Mouse (Mus musculus): ENCODE measurements around the gene Stom.

DNA sequence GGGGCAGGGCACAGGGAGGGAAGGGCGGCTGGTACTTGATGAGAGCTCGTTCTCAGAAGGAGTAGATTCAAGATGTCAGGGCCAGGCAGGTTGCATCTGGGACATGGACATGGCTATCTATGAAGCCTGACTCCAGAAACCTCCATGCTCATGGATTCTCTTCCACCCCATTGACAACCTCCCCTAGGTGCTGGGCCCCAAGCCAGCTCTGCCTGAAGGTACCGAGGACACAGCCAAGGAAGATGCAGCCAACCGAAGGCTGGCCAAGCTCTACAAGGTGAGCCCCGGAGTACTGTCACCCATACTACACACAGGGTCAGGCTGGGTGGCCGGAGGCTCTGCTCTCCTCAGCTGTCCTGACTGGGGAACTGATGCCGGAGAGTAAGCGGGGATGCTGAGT lies 43.5 kb downstream of the Stom start:
- TF ChIP-seq CTCF (IDR thresholded peaks at IDR 0.05; ENCODE audit: low read depth) = no peak
- TF ChIP-seq EP300 (IDR thresholded peaks at IDR 0.05; ENCODE audit: low read depth) = no peak

All from liver, embryonic 14.5 days (tissue).